Mouse (Mus musculus): Measurements from ENCODE around the gene Gtf3c5. TPM values are rescaled to one million over a fixed set of nuclear protein-coding genes. Genes with fewer than 3 reads are reported as not detected.

Gene Gtf3c5
- total RNA-seq, 4 experiments from 2014 or later = 18.6 to 21.2 (median 19.5) TPM

GRCm38 (mm10) chr2:28535650-28536049 is 47.9 kb downstream of the Gtf3c5 start:
- DNase-seq (ENCODE audit: low spot score in 2 of 2) = peak; percentile 71 to 75

DNA sequence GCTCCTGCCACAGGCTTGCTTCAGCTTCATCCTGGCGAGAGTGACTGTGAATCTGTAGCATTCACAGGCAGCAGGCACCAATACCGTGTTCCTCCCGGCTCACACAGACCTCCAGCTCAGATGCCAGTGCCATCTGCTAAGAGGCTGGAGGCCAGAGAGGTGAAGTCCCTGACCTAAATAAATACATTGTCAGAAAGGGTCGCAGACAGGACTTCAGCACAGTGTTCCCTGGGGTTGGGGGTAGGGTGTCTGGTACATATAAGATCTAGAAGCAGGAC is 48.3 kb downstream of the Gtf3c5 start:
- no peak for DNase-seq (ENCODE audit: low spot score in 2 of 2)

DNA sequence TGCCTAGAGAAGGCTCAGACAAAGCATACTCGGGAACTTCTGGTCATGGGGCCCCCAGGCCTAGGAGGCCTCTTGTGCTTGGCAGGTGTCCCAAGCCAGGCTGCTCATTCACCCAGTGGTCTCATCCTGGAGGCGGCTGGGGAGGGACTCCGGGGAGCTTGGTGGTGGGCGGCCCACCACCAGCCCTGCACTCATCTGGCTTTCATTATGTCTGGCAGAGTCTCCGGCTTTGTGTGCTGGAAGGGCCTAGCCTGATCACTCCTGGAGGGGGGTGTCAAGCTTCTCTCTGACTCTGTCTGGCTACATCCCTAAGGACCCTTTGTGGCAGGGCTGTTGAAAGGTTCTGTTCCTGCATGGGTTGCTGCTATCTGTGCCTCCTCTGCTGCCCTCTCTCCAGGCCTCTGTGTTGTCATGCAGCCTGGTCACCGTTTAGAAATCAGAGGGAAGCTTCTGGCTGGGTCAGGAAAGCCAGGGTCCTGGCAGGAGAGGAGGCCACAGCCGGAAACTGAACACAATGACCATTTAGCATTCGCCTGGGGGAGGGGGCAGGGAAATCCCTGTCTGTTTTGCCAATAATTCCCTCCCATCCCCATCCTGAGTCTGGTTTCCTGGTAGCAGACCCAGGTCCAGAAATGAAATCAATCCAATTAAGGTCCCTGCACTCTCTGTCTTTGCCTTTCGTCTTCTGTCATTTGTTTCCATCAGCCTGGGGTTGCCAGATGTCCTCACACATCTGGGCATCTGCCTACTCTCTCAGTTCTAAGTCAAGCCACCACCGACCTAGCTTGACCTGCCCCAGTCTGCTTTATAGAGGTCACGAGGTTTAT is 48.9 kb downstream of the Gtf3c5 start:
- DNase-seq (ENCODE audit: low spot score in 2 of 2) = no peak

DNA sequence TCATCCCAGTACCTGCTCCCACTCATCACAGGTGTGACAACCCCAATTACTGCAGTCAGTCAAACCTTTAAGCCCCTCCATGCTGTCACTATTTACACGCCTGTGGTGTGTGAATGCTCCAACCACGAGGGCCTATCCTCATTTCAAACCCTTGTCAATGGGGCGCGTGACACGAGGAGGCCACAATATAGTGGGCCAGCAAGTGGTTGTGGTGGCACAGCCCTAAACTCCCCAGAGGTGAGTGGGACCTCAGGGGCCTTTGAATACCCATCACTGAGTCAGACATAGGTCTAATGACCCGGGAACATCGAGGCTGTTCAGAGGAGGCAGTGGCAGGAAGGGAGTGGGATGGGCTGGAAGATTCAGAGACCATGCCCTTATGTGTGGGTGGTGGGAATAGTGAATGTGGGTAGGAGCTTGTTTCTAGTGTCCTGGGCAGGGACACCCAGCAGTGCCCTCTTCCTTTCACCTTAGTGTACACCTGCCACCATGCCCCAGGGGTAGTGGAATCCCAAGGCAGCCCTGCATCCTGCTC is 49.6 kb downstream of the Gtf3c5 start:
- DNase-seq (ENCODE audit: low spot score in 2 of 2) = no peak

DNA sequence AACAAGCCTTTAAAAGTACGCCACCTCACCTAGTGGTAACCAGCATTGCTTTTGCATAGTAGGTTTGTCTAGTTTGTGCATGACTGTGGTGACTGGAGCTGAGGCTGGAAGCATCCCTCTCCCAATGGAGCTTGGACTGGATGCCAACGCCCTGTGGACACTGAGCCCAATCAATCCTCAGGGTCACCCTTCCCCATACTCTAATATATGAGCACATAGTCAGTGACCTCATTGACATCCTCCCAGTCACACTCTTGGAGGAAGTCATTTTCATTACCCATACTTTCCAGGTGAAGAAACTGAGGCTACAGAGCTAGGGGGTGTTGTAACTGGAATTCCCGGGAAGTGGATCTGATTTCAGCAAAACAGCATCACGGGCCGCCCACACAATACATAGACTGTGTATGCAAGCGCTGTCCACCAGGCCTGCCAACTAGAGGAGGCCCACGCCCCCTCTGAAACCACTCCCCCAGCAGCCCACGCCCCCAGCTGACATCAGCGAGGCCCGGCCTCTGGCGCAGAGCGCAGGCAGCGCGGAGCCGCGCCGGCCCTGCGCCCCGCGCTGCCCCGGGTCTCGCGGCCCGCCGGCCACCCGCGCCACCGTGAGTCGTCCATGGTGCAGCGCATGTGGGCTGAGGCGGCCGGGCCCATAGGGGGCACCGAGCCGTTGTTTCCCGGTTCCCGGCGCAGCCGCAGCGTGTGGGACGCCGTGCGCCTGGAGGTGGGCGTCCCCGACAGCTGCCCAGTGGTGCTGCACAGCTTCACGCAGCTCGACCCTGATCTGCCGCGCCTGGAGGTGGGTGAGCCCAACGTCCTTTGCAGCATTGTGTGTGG is 50.4 kb downstream of the Gtf3c5 start:
- peak; percentile 86 to 88 for DNase-seq (ENCODE audit: low spot score in 2 of 2)

DNA sequence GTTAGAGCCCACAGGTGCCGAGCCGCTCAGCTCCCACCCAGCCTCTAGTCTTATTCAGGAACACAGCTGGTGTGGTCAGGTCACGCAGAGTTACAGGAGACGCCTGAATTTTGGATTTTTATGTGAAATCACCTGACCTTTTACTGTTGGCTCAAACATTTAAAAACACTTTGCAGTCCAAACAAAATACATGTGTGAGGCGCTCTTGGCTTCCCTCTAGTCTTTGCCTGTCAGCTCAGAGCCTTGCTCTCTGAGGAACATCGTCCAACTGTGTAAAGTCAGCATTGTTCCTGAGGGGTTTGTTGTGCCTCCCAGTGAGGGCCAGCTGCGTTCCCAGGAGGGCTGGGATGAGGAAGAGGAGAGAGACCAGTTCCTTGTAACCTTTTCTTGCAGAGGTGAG is 53.2 kb downstream of the Gtf3c5 start:
- no peak for DNase-seq (ENCODE audit: low spot score in 2 of 2)

GRCm38 (mm10) chr2:28529856-28530255 is 53.7 kb downstream of the Gtf3c5 start:
- DNase-seq (ENCODE audit: low spot score in 2 of 2) = no peak

GRCm38 (mm10) chr2:28528354-28528730 is 55.2 kb downstream of the Gtf3c5 start:
- DNase-seq (ENCODE audit: low spot score in 2 of 2) = no peak

DNA sequence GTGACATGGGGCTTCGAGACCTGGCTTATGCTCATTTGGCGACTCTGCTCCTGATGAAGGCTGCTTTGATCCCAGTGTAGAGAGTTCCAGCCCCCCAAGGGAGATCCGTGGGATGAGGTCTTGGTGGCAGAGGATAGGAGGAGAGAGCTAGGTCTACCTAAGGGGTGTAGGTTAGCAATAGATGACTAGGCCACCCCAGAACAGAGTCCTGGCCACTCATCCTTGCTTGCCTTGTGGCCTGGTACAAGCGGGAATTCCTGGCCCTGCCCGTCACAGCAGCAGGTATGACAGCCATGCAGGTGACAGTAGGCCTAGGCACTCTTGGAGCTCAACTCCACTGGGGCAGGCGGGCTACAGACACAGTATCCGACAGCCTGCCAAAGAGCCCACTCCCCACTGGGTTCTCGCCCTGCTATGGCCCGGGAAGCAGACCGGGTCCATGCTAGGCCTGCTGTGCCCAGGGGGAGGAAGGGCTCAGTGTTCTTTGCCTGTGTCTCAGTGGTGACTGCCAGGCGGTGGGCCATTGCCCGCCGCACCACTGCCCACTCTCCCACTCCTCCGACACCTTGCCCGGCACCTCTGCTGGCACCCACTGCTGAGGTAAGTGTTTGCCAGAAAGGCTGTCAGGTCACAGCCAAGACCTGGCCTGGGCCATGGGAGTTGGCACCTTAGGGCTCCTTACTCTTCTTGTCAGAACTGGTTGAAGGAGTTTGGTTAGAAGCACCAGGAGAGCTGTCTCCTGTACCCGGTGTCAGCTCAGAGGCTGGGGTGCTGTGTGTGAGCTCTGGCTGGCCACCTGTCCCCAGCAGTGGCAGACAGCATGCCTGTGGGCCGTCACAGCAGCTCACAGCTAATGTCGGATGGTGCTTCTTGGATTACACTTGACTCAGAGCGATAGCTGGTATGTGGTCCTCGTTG is 55.9 kb downstream of the Gtf3c5 start:
- DNase-seq (ENCODE audit: low spot score in 2 of 2) = no peak

GRCm38 (mm10) chr2:28525943-28526876 is 57.3 kb downstream of the Gtf3c5 start:
- DNase-seq (ENCODE audit: low spot score in 2 of 2) = no peak

DNA sequence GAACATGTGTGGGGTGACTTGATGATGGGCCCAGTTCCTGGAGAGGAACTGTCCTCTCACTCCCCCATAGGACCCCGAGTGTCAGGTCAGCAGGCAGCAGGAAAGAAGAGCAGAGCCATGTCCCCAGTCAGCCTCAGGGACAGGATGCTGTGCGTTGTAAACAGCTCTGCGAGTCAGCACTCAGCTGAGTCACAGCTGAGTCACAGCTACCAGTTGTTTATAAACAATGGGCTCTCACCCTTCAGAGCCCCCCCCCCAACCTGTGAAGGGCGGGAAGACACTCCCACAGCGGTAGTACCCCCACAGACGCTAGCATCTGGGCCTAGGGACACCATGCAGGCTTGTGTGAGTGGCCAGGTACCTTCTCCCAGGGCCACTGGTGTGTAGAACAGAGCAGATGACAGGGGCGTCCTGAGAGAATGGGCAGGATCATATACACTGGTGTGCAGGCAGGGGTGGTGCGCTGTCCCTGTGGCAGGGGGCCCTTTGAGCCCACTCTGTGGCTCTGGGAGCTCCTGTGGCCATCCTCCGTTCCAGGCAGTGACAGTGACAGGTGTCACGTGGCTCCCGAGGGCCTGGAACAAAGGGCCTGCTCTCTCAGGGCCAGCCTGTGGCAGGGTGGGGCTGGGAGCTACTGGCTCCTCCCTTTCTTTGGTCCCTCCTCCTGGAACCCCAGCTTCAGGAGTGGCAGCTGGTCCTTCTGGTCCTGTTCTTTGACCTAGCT is 58.2 kb downstream of the Gtf3c5 start:
- peak in 1 of 2 experiments; percentile 81 for DNase-seq (ENCODE audit: low spot score in 2 of 2)

DNA sequence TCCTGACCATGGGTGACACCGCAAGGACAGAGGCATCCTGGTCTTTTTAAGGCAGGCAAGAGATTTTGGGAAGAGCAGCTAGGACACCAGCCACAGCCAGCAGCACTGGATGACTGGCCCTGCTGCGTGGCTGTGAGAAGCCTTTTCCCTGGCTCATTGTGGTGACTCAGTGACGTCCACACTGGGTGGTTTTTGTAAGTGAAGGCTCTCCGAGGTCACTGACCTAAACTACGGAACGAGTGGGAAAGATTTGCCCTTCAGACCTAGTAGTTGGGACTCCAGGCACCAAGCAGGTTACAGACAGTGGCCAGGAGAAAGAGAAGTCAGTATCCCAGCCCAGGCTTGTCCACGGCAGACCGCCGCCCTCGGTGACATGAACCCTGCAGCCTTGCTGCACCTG is 59.1 kb downstream of the Gtf3c5 start:
- DNase-seq (ENCODE audit: low spot score in 2 of 2) = no peak

DNA sequence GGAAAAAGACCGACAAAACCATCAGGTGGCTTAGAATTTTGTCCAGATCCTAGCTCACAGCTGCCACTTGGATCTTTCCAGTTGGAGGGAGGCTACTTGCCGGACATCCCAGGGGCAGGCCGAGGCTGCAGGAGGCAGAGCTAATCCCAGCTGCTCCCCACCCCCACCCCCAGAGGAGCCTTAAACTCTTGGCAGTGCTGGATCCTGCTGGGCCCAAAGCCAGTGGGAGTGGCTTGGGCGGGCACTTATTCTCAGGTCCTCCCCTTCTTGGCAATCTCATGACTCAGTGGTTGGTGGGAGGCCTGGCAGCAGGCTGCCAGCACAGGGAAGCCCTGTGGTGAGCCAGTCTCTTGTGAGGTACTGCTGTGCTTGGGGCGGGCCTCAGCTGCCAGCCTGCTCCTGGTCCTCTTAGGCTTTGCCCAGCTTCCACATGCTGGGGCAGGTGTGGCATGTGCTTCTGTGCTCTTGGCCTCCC is 59.9 kb downstream of the Gtf3c5 start:
- peak; percentile 90 to 91 for DNase-seq (ENCODE audit: low spot score in 2 of 2)

- DNase-seq (ENCODE audit: low spot score in 2 of 2) = no peak
Observed at GRCm38 (mm10) chr2:28522166-28522565, 61.4 kb downstream of the Gtf3c5 start.

DNA sequence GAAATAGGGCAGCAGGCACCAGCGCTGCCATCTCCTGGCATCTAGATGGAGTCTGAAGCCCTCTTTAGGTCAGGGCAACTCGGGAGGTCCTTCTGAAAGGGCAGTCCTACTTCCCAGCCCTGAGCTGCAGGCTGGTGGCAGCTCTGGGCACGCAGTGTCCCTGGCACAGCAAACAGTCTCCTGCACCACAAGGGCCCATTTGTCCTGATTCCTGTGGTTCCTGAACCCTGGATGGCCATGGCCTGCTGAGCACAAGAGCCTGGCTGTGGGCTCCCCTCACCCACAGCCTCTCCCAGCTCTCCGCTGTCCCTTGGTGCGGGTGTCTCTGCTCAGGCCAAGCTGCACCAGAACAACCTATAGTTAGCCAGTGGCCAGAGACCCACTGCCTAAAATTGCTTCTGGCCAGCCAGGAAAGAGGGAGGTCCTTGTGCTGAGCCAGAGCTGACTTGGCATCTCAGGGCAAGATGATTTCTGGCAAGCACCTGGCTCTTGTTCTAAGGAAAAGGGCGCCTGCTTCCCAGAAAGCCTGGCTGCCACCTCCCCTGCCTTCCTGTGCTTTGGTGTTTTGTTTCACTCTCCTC is 61.9 kb downstream of the Gtf3c5 start:
- DNase-seq (ENCODE audit: low spot score in 2 of 2) = peak; percentile 79 to 82

GRCm38 (mm10) chr2:28520581-28520980 is 63.0 kb downstream of the Gtf3c5 start:
- no peak for DNase-seq (ENCODE audit: low spot score in 2 of 2)

DNA sequence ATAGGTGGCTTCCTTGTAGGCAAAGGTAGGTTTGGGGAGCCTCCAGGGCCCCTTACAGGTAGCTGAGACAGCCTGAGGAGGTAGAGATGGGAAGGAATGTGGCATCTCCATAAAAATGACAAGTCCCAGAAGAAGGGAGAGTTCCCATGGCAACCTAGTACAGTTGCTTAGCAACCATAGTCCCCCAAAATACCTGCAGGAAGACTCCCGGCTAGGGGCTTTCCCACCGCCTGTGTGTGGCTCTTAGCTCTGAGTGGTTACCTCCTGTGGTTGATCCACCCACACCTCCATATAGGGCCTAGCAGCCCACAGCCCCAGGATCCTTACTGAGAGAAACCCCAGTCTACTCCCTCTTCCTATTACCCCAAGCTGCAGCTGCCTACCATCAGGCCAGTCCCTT is 65.3 kb downstream of the Gtf3c5 start:
- DNase-seq (ENCODE audit: low spot score in 2 of 2) = no peak

DNA sequence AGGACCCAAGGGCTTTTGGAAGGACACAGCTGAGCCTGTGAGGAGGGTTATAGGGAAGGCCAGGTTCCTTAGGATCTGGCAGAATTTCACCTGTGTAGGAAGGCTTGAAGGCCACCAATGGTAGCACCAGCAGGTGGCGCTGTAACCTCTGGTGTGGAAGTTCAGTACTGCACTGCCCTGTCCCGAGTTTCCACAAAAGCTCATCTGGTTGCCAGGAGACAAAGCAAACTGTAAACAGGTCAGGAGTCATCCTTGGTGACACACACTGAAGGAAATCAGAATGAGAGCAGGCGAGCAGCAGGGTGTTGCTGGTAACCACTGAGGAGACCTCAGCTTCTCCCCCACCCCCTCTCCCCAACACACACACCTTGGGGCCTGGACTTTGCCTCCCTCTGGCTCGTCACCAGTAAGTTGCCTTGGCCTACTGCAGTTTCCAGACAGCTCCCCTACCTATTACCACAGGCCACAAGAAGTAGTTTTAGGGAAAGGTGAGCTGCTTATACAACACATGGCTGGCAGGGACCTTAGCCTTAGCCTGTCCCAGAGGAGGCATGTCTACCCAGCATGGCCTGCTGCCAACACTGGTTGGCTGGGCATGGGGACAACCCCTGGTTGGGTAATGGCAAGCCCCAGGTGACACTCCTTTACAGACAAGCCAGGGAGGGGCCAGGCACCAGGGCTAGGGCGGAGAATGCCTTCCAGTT is 66.2 kb downstream of the Gtf3c5 start:
- no peak for DNase-seq (ENCODE audit: low spot score in 2 of 2)
